Mouse (Mus musculus) brain, embryonic 14.5 days (tissue): ENCODE measurements at regions not wholly inside any gene's neighbourhood (a gene's known extent, or its start where the extent isn't known, plus 50 kb on each side); places are given as distances from the start of the nearest gene placed in this dataset.

ENCODE experiments used
- CTCF ChIP-seq: fragments of 200-500 bp; IDR thresholded peaks from 2 replicates; pipeline ENCODE4 v1.5.1; 2012; ENCODE audit warnings: inconsistent platforms, mild to moderate bottlenecking, moderate library complexity, borderline replicate concordance; ENCODE audit not compliant: insufficient read depth, insufficient read length; ENCODE audit errors: extremely low read depth
- POLR2A ChIP-seq: fragments of 200-500 bp; IDR thresholded peaks from 2 replicates; pipeline ENCODE4 v1.6.1; 2012; ENCODE audit warnings: mild to moderate bottlenecking, inconsistent platforms, borderline replicate concordance; ENCODE audit not compliant: poor library complexity, insufficient read depth, insufficient read length, severe bottlenecking; ENCODE audit errors: extremely low read depth

- TF ChIP-seq CTCF (no peak), POLR2A (no peak)
These were observed 211.7 kb upstream of the Kazn start for GRCm38 (mm10) chr4:142450884-142451283.
